Mouse (Mus musculus) stomach, embryonic 14.5 days (tissue): ENCODE measurements at regions not wholly inside any gene's neighbourhood (a gene's known extent, or its start where the extent isn't known, plus 50 kb on each side); places are given as distances from the start of the nearest gene placed in this dataset.

Experiments used
- ATAC-seq: fragments of 200-750 bp; cut with Nextera tagmentation; 2 replicates; pipeline ENCODE4 v1.8.0; 2017; ENCODE audit warnings: low read depth, moderate TSS enrichment; ENCODE audit not compliant: insufficient number of reproducible peaks, insufficient read depth, low FRiP score
- H3K27ac ChIP-seq: fragments of 300-500 bp; sonication (generic); 2 replicates; pipeline ENCODE4 v1.5.1; 2014; ENCODE audit warnings: mild to moderate bottlenecking, low read length, moderate library complexity, mixed read lengths
- H3K27me3 ChIP-seq: fragments of 300-500 bp; sonication (generic); 2 replicates; pipeline ENCODE4 v1.6.1; 2014; ENCODE audit warnings: low read length, control low read depth, mixed read lengths; ENCODE audit not compliant: control insufficient read depth, insufficient read depth
- H3K36me3 ChIP-seq: fragments of 300-500 bp; sonication (generic); 2 replicates; pipeline ENCODE4 v1.6.1; 2014; ENCODE audit warnings: mild to moderate bottlenecking, control low read depth, low read length, moderate library complexity, mixed read lengths; ENCODE audit not compliant: control insufficient read depth, insufficient read depth
- H3K4me1 ChIP-seq: fragments of 300-500 bp; sonication (generic); 2 replicates; pipeline ENCODE4 v1.6.1; 2014; ENCODE audit warnings: low read length, control low read depth, mixed read lengths; ENCODE audit not compliant: control insufficient read depth, insufficient read depth
- H3K4me2 ChIP-seq: fragments of 300-500 bp; sonication (generic); replicated peaks from 2 replicates; pipeline ENCODE4 v1.6.1; 2014; ENCODE audit warnings: low read depth, low read length, control low read depth
- H3K4me3 ChIP-seq: fragments of 300-500 bp; sonication (generic); 2 replicates; pipeline ENCODE4 v1.5.1; 2014; ENCODE audit warnings: low read depth, low read length, control low read depth
- H3K9ac ChIP-seq: fragments of 300-500 bp; sonication (generic); replicated peaks from 2 replicates; pipeline ENCODE4 v1.6.1; 2014; ENCODE audit warnings: low read depth, mild to moderate bottlenecking, control low read depth, low read length, moderate library complexity, mixed read lengths
- H3K9me3 ChIP-seq: fragments of 300-500 bp; sonication (generic); 2 replicates; pipeline ENCODE4 v1.6.1; 2016; ENCODE audit warnings: low read depth, low read length, control low read depth; ENCODE audit not compliant: control insufficient read depth
- WGBS: fragments of 180-500 bp; shearing (Covaris S2); extraction: QIAGEN DNeasy Blood & Tissue Kit; methylation state at CpG from one replicate; pipeline ENCODE4 v1.1.7; 2014; 5-methylcytosine and 5-hydroxymethylcytosine counted together

DNA sequence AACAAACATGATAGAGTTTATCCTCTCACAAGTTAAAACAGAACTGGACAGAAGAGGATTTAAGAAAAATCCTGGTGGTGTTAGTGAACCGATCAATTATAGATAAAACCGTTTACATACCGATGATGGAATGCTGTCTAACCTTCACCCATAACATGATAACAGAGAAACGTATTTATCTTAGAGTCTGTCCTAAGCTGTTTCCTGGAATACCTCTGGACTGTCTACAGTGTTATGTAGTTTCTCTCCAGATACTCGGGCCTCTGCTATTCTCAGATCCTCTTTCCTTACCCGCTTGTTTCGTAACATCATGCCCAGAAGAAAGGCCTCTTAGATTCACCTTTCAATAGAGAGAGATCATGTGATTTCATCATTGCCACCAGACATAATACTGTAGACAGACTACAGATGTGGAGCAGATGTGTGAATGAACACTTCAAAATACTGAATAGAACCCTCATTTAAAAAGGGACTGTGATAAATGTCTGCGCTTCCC, 75.9 kb upstream of the Fn1 start:
- WGBS: 35% methylated on average over 8 of the region's 8 CpGs
- no peak overlapping the region for H3K9ac ChIP-seq
- no peak for ATAC-seq

DNA sequence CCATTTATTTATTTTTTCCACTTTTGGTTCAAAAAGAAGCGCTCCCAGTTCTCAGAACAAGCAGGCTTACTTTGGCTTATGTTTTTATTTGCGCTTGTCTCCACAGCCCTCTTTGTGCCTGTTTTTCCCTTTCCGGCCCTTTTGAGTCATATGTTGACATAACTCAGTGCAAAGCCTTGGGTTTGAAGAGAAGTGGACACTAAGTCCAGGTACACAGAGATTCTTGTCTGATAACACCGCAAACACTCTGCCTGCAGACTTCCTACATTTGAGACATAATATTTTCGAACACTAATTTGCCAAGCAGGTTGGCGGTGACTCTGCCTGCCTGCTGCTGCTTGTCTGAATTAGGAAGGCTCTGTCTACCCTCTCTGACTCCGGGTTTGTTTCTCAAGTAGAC, 70.8 kb upstream of the Fn1 start:
- H3K27me3 ChIP-seq: no peaks in the 10 kb centered on the region
- H3K4me2 ChIP-seq: no peak overlapping the region
- H3K4me1 ChIP-seq: no peaks in the 10 kb centered on the region
- no peak overlapping the region for H3K27ac ChIP-seq
- WGBS: 52% methylated on average over 7 of the region's 7 CpGs
- H3K4me3 ChIP-seq: no peak overlapping the region
- no peaks in the 10 kb centered on the region for H3K9me3 ChIP-seq
- H3K9ac ChIP-seq: no peak overlapping the region
- ATAC-seq: no peak
- H3K36me3 ChIP-seq: no peaks in the 10 kb centered on the region

More for the DNA sequence above, 75.9 kb upstream of the Fn1 start:
- Histone ChIP-seq H3K4me1 (no peaks in the 10 kb centered on the region), H3K4me3 (no peak overlapping the region), H3K36me3 (no peaks in the 10 kb centered on the region), H3K4me2 (no peak overlapping the region), H3K27ac (no peak overlapping the region), H3K9me3 (no peaks in the 10 kb centered on the region), H3K27me3 (no peaks in the 10 kb centered on the region)

DNA sequence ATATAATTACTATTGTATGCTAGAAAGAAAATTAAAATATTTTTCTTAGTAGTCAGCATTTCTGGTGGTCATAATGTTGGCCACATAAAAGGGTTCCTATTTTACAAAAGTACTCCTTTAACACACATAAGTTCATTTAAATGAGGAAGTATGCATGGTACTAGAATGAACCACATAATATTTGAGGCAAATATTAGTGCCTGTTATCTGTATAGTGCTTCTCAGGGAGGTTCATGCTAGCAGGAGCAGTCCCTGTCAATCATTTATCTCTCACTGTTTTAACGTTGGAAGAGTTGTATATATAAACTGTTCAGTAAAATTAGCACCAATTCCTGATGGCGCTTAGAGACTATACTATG, 70.0 kb upstream of the Fn1 start:
- ATAC-seq: no peak
- Histone ChIP-seq H3K9me3 (no peaks in the 10 kb centered on the region), H3K4me3 (no peak overlapping the region), H3K27me3 (no peaks in the 10 kb centered on the region), H3K36me3 (no peaks in the 10 kb centered on the region), H3K4me2 (no peak overlapping the region), H3K4me1 (no peaks in the 10 kb centered on the region), H3K9ac (no peak overlapping the region), H3K27ac (no peak overlapping the region)
- WGBS: 36% methylated on average over 2 of the region's 2 CpGs

DNA sequence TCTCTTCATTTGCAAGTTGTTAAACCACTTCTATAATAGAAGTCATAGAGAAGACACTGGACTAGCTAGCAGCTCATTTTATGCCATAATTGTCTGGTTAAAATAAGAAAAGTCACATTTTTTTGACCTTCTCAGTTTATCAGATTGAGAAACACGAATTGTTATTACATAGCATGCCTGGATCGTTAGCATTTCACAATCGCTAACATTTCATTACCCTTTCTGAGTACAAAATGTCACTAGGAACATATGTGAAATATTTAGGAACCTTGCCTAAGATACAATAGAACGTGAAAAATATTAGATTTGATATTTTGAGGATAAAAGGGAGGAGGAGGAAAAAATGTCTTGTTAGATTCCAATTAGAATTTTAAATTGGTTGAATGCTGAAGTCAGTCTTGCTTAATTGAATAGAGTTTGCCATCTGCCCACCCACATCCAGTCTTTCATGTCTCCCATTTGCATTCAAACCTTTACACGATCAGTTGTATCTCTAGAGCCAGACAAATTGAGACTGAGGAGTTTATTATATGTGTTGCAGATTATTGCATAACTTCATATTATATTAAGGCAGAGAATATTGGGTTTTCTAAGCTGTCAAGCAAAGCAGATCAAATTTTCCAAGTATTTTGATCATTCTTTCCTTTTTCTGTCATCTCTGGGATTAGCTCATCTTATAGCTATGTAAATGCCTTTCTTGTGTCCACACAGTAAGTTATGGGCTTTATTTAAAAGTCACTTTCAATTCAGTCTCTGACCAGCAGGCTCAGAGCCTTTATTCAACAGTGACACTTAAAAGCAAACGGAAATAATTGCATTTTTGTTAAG, 69.4 kb upstream of the Fn1 start:
- Histone ChIP-seq H3K36me3 (no peaks in the 10 kb centered on the region), H3K27ac (no peak overlapping the region), H3K4me2 (no peak overlapping the region), H3K9ac (no peak overlapping the region), H3K4me1 (no peaks in the 10 kb centered on the region), H3K9me3 (no peaks in the 10 kb centered on the region), H3K4me3 (no peak overlapping the region), H3K27me3 (no peaks in the 10 kb centered on the region)
- WGBS: 80% methylated on average over 6 of the region's 6 CpGs
- ATAC-seq: no peak
